Mouse (Mus musculus) right cerebral cortex, postnatal 4 days (tissue): ENCODE measurements around the gene Cd8b1.
"Not testable (repeated sequence)": the region's sequence is repeated elsewhere in the genome, so short reads cannot be mapped to it uniquely, and the experiment has no call there.

Experiments used
- DNase-seq: peaks from one replicate; pipeline ENCODE4 v3.0.0-alpha.2; 2022

Gene Cd8b1

GRCm38 (mm10) chr6:71322491-71322921 is at the start of gene Cd8b1:
TSS of gene Cd8b1 (plus strand) at chr6:71322788.
- DNase-seq, result no peak

GRCm38 (mm10) chr6:71273715-71274114 is 48.9 kb upstream of the Cd8b1 start:
- no peak for DNase-seq

- DNase-seq, result no peak
Observed at GRCm38 (mm10) chr6:71274621-71275020, 48.0 kb upstream of the Cd8b1 start.

GRCm38 (mm10) chr6:71279418-71279817 is 43.2 kb upstream of the Cd8b1 start:
- no peak for DNase-seq

GRCm38 (mm10) chr6:71293509-71293908 is 29.1 kb upstream of the Cd8b1 start:
- no peak for DNase-seq

- no peak for DNase-seq
Observed at GRCm38 (mm10) chr6:71295303-71295702, 27.3 kb upstream of the Cd8b1 start.

- no peak for DNase-seq
Observed at GRCm38 (mm10) chr6:71298051-71298450, 24.5 kb upstream of the Cd8b1 start.

GRCm38 (mm10) chr6:71298751-71299150 is 23.8 kb upstream of the Cd8b1 start:
- DNase-seq, result peak; percentile 11

- DNase-seq, result no peak
Observed at GRCm38 (mm10) chr6:71302097-71302731, 20.4 kb upstream of the Cd8b1 start.

GRCm38 (mm10) chr6:71307486-71307885 is 15.1 kb upstream of the Cd8b1 start:
- no peak for DNase-seq

GRCm38 (mm10) chr6:71321826-71322283 is 733 bp upstream of the Cd8b1 start, which contains the start of gene Smyd1:
TSS of gene Smyd1 (minus strand) at chr6:71322233.
- no peak for DNase-seq

- DNase-seq, result no peak
Observed at GRCm38 (mm10) chr6:71324816-71325215, 2.2 kb downstream of the Cd8b1 start.

GRCm38 (mm10) chr6:71329881-71330280 is 7.3 kb downstream of the Cd8b1 start:
- no peak for DNase-seq

GRCm38 (mm10) chr6:71330486-71330885 is 7.9 kb downstream of the Cd8b1 start:
- DNase-seq, result no peak

GRCm38 (mm10) chr6:71331491-71331890 is 8.9 kb downstream of the Cd8b1 start:
- DNase-seq, result not testable (repeated sequence)

- no peak for DNase-seq
Observed at GRCm38 (mm10) chr6:71332236-71332965, 9.8 kb downstream of the Cd8b1 start.

GRCm38 (mm10) chr6:71333031-71333430 is 10.4 kb downstream of the Cd8b1 start:
- DNase-seq, result no peak

GRCm38 (mm10) chr6:71333578-71334273 is 11.1 kb downstream of the Cd8b1 start:
- DNase-seq, result no peak

GRCm38 (mm10) chr6:71337666-71338065 is 15.1 kb downstream of the Cd8b1 start:
- no peak for DNase-seq

GRCm38 (mm10) chr6:71338941-71339340 is 16.4 kb downstream of the Cd8b1 start:
- DNase-seq, result no peak

GRCm38 (mm10) chr6:71339351-71339750 is 16.8 kb downstream of the Cd8b1 start:
- DNase-seq, result no peak

- no peak for DNase-seq
Observed at GRCm38 (mm10) chr6:71341179-71341578, 18.6 kb downstream of the Cd8b1 start.

- DNase-seq, result no peak
Observed at GRCm38 (mm10) chr6:71348006-71348405, 25.4 kb downstream of the Cd8b1 start.

GRCm38 (mm10) chr6:71351201-71351600 is 28.6 kb downstream of the Cd8b1 start:
- DNase-seq, result no peak
